Mouse (Mus musculus): ENCODE data around the gene 9530068E07Rik.
A peak's percentile ranks its signal among the peaks of the same experiment; 100 is the strongest.

Gene 9530068E07Rik

DNA sequence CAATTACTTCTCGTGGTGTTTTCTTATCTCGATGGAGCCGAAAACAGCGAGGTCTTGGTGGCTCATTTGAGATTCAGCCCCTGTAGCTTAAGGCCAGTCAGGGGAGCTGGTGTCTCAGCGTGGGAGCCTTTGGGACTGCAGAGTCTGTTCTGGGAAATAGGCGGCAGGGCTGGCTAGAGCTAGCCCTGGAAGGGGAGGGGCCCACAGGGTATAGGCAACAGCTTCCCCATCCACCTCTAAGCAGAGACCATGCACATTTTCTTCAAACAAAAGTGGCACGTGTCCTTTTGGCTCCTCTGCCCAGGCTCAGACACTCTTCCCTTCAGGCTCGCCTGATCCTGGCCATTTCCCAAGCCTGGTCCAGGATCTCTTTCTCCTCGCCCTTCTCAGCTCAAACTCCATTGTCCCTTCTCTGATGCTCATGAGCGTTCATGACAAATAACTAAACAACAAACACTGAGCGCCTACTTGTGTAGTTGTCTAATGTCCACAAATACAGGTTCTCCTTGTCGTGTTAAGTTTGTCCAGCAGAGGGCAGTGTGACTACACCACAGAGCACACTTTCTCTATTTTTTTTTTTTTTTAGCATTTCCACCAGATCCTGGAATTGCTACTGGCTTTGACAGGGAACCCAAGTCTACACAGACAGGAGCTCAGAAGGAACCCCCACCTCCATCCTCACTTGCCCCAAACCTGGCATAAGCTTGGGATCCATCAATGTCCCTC is 25.0 kb downstream of the 9530068E07Rik start:
- DNase-seq (ENCODE audit: low spot score): peak; percentile 44

DNA sequence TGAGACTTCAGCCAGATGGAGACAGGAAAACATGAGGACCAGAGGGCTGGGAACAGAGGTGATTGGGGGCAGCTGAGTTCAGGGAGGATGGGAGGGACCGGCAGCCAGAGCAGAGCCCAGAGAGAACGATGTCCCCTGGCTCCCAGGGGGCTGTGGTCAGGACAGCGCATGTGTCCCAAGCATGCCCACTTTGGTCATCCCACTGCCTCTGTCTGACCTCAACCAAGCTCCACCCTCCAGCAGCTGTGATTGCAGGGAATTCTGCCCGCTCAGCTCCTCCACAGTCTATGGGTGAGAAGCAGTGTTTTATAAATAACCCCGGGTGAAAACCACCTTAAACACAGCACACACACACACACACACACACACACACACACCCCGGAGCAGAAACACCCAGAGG is 33.2 kb downstream of the 9530068E07Rik start:
- DNase-seq (ENCODE audit: low spot score): no peak

DNA sequence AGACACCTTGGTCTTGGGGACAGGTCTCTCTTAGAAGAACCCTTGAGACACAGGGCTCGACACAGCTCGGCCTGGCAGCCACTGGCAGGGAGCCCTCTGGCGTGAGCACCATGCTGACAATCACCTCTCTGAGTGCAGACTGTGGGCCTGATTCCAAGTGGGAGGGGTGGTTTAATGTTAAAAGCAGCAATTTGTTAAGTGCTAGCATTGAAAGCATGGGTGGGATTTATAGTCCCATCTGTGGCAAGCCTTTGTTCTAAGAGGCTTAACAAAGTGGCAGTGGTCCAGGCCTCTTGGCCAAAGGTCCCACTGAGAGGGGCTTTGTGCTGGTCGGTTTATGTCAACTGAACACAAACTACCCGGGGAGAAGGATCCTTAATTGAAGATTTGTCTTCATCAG is 35.4 kb downstream of the 9530068E07Rik start:
- no peak for DNase-seq (ENCODE audit: low spot score)

DNA sequence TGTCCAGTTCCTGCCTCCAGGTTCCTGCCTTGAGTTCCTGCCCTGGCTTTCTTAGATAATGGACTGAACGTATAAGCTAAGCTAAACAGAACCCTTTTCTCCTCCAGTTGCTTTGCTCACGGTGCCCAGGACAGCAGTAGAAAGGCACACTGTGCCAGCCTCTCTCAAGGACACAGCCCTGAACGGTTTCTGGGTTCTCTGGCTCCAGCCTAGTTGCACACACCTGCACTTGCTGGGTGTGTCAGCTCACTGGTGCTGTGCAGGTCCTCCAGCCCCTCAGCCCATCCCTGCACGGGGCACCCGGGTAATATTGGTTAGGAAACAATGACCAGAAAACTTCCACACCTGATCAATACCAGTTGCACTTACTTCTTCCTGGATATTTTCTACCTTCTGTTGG is 35.9 kb downstream of the 9530068E07Rik start:
- DNase-seq (ENCODE audit: low spot score): no peak

DNA sequence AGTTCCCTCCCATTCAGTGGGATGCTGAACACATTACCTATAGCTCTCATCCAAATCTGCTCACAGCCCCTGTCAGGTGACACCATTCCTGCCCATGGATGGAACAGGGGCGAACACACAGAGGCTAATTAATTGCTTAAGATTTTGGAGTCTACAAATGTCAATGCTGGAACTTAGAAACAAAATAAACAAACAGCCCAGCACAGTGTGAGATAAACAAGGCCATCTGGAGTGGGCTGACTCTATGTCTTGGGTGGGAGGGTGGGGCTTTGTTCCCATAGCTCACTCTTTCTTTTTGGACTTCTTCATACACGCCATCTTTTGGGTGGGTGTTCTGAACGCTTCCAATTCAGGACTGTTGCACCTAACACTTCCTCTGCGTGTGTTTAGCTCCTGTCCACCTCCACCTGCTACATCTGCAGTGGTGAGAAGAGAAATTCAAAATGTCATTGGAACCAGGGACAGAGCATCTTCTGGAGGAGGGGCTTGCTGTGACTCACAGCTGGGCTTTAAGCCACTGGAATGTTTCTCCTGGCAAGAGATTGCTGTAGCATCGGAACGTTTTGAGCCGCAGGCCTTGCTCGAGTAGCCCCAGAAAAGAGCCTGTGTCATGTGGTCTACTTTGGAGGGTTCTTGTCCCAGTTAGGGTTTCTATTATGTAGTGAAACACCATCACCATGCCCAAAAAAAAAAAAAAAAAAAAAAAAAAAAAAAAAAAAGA is 37.0 kb downstream of the 9530068E07Rik start:
- no peak for DNase-seq (ENCODE audit: low spot score)

DNA sequence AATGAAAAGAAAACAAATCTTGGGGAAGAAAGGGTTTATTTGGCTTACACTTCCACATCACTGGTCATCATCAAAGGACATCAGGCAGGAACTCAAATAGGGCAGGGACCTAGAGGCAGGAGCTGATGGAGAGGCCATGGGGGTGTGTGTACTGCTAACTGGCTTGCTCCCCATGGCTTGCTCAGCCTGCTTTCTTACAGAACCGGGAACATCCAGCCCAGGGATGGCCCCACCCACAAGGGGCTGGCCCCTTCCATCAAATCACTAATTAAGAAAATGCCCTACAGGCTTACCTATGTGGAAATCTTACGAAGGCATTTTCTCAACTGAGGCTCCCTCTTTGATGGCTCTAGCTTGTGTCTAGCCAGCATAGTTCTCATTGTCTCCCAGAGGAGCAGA is 37.6 kb downstream of the 9530068E07Rik start:
- DNase-seq (ENCODE audit: low spot score): no peak

DNA sequence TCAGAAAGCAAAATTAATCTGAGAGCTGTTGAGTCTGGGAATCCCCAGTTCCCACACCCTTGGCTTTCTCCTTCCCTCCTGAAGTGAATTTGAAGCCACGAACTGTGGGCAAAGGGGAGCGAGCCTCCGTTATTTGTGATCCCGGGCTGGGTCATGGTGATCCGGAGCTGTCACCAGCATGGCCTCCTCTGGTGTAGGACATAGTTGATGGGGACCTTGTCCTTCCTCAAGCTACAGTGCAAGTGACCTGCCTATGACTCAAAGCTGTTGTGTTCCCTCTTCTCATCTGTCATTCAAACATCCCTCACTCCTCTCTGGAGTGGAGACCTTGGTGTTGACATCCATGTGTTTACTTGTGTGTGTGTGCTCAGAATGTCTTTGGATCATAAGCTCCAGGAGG is 39.2 kb downstream of the 9530068E07Rik start:
- no peak for DNase-seq (ENCODE audit: low spot score)

DNA sequence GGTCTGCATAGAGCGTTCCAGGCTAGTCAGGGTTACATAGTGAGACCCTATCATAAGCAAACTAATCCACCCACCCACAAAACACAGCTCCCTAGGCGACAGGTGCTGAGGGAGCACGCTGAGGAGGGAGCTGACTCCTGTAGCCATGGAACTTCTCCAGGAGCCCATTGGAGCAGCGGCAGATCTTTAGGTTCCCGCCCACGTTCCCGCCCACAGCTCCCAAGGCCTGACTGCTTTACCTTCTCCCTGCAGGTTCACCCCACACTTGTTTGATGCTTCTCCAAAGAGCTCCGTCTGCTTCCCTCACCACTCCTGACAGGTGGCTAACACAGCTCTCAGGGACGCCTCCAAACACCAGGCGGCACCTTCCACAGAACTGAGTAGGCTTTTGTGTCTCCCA is 40.9 kb downstream of the 9530068E07Rik start:
- no peak for DNase-seq (ENCODE audit: low spot score)

DNA sequence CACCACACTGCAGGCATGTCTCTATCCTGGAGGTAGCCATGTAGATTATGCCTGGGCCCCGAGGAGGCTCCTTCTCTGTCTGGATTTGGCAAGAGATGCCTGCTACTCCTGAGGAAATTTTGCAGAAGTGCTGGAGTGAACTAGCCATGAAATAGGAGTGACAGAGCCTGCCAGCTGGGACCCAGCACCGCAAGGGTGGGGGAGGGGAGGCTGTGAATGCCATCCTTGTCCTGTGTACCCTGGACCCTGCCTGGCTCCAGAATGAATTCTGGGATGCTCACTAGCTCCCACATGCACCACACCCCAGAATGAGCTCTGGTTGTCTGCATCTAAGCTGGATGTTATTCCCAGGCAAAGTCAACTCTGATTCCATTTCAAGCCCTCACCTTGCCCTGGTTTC is 44.9 kb downstream of the 9530068E07Rik start:
- no peak for DNase-seq (ENCODE audit: low spot score)

DNA sequence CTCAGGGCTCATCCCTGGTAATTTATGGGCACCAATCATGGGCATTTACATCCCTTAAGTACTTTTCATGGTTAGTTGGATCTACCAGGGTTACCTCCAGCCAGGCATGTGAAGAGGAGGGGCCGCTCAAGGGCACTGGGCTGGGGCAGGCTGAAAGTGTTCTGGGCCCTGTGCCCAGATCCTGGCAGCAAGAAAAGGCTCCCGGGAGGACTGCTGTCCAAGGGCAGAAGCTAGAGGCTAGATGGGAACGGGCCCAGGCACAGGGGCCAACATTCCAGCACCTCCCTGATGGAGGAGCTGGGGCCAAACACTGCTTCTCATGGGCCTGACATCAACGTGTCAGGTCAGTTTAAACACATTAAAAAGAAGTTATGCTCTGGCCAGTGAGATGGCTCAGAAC is 51.0 kb downstream of the 9530068E07Rik start:
- no peak for DNase-seq (ENCODE audit: low spot score)

DNA sequence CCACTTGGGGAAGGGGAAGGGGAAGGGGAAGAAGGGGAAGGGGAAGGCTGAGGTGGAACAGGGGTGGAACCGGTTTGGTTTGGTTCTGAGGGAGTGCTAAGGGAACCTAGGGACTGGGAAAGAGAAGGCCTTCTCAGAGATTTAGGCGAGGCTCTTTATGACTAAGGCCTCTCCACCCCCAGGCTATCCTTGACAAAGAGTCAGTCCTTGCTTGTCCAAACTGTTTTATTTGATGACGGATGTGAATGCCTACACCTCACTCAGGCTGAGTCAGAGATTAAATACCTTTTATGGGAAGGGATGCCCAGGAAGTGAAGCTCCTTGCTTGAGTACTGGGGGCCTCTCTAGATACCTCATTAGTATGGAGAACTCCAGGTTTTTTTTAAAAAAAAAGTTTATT is 52.8 kb downstream of the 9530068E07Rik start:
- DNase-seq (ENCODE audit: low spot score): no peak

DNA sequence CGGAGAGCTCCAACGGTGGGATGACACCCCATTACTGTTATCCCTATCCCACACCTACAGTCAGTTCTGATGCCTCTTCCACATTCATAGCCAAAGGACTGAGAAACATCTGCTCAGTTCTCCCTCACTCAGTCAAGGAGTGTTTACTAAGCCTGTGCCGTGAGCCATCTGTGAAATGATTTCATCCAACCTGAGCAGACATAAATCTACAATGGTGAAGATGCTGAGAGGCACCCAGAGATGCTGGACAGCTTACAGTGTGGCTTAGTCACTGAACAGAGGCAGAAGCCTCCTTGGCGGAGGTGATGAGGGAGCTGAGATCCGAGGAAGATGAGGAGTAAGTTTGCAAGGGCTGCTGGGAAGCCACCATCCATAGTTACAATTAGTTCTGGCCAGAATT is 62.1 kb downstream of the 9530068E07Rik start:
- DNase-seq (ENCODE audit: low spot score): no peak

Measured in yolk sac, embryonic 10.5 days (tissue).